Mouse (Mus musculus): ENCODE measurements at regions not wholly inside any gene's neighbourhood (a gene's known extent, or its start where the extent isn't known, plus 50 kb on each side); places are given as distances from the start of the nearest gene placed in this dataset.

- no peak for DNase-seq (ENCODE audit: low spot score in 2 of 2)
Measured at GRCm38 (mm10) chr16:26302045-26302444, 69.6 kb downstream of the Cldn1 start.

DNA sequence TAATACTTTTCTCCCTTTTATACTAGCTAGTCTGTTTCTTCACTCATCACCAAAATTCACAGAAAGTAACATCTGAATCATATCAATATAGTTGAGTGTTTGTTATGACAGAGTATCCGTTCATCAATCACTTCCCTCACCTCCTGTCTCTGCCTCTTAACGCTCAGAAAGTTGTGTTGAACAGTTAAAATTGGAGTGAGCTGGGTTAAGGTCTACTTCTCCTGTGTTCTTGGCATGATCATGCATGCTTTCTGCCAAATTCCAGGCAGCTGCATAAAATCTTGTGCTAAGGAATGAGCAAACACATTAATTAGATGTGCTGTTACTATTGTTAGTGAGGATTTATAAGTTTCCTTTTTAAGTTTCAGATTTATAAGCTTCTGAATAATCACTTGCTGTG lies 79.9 kb downstream of the Cldn1 start:
- no peak for DNase-seq (ENCODE audit: low spot score in 2 of 2)

DNA sequence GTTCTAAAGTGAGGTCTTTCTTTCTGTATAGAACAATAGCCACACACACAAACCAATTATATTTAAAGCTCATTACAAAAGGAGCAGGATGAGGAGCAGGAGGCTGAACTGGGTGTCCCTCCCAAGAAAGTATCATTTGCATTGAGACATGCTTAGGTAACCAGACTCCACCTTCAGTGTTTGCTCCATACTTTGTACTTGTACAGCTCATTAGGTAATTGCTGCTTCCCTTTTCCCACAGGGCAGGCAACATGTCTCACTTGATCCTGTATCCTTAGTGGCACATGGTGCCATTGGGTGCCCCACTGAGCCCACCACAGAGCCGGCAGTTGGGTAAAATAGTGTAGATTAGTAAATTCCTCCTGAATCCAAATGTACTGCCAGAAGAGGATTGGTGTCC lies 86.0 kb downstream of the Cldn1 start:
- DNase-seq (ENCODE audit: low spot score in 2 of 2), result no peak

- DNase-seq (ENCODE audit: low spot score in 2 of 2), result no peak
Measured at GRCm38 (mm10) chr16:26284713-26285112, 86.9 kb downstream of the Cldn1 start.

- DNase-seq (ENCODE audit: low spot score in 2 of 2), result no peak
Measured at GRCm38 (mm10) chr16:26282418-26282817, 89.2 kb downstream of the Cldn1 start.

DNA sequence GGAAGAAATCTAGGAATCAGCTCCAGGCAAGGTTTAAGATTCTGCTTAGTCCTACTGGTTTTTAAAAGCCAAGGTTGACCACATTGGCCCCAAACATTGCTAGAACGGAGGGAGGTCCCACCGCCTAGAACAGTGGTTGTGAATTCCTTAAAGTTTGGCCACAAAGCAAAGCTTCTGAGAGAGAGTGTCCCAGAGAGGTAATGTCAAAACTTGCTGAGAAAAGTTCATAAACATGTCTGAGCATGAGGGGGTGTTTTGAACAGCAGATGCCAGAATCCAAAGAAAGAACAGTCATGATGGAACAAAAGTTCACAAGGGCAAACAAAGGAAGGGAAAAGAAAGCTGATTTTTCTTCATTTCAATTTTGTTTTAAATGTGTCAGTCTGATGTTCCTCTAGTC lies 90.1 kb downstream of the Cldn1 start:
- DNase-seq (ENCODE audit: low spot score in 2 of 2), result no peak

DNA sequence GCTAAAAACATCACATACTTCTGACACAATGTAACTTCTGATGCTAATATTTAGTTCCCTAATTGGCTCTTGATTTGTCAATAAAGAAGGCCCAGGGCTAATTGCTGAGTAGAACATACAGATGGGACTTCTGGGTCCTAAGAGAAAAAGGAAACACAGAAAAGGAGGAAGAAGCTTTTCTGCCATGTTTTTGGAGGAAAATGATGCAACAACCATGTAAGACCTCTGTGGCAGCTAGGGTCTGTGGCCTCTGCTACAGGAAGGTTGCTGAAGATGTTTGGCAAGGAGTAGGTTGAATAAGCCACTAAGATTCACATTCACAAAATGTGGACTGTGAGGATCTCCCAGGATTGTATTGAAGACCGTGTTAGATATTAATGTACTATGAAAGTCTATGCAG lies 94.9 kb downstream of the Cldn1 start:
- no peak for DNase-seq (ENCODE audit: low spot score in 2 of 2)

DNA sequence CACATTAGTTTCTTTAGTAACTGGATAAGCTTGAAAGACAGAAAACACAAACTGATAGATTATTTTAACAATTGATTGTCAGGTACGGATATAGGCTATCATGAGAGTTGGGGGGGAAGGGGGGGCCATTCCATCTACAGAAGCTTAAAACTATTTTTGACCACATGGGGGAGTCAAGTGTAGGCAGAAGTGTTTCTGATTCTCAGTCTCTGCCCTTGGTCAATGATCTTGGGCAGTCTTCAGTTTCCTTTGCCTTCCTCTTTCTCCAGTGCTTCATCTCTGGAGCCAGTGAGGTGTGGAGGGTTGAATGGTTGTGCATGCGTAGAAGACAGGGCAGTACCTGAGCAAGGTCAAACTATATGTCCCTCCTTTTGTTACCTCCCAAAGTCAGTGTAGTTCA lies 118.8 kb downstream of the Cldn1 start:
- DNase-seq (ENCODE audit: low spot score in 2 of 2), result no peak

- DNase-seq (ENCODE audit: low spot score in 2 of 2), result no peak
Measured at GRCm38 (mm10) chr16:26251698-26252097, 119.9 kb downstream of the Cldn1 start.

- DNase-seq (ENCODE audit: low spot score in 2 of 2), result no peak
Measured at GRCm38 (mm10) chr16:26251027-26251426, 120.6 kb downstream of the Cldn1 start.

DNA sequence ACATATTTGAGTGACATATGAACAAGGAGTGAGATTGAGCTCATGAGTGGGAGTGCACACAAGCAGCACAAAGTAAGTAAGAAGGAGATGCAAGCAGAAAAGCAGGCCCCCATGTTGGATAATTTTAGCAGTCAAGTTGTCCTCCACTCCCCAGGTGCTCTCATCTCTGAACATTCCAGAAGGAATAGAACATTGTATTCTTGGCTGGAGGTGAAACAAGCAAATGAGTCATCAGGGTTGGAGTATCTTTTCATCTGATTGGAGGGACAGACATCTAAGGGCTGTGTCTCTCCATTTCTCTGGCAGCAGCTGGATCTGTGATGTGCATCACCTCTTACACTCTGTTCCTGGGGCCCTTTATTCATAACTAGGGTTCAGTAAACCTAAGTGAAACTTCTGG lies 122.7 kb downstream of the Cldn1 start:
- DNase-seq (ENCODE audit: low spot score in 2 of 2), result no peak

GRCm38 (mm10) chr16:26247926-26248325 lies 123.7 kb downstream of the Cldn1 start:
- no peak for DNase-seq (ENCODE audit: low spot score in 2 of 2)

DNA sequence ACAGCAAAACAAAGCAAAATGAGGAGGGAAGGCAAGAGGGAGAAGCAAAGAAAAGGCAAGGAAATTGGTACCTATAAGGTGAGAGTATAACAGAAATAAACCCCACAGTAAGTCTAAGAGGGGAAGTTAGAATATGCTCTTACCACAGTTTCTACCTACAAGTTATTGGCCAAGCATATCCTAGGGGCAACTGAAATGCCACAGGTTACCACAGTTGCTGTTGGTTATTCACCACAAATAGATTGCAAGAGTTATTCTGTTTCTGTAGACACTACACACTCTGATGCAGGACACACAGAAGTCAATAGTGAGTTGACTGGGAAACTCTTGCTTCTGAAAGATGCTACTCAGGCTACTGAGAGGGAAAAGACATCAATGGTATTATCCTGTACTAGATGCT lies 129.7 kb upstream of the P3h2 start:
- no peak for DNase-seq (ENCODE audit: low spot score in 2 of 2)

GRCm38 (mm10) chr16:26234113-26234512 lies 128.5 kb upstream of the P3h2 start:
- DNase-seq (ENCODE audit: low spot score in 2 of 2), result peak; percentile 82 to 92

DNA sequence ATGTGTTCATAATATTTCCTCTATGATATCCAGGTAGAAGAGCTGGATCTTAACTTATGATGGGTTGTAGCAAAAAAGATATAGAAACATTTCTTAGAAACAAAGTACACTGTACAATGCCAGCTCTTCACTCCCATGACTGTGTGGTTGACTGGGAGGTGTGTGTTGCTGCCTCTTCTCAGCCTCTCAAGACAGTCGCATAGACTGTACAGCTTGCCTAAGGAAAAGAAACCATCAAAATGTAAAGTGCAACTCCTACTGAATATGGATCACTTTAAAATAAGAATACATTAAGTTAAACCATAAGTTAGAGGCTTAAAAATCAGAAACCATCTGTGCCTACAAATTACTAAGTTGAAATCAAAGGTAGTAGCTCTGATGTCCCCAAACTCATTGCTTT lies 125.5 kb upstream of the P3h2 start:
- peak in 1 of 2 experiments; percentile 6 for DNase-seq (ENCODE audit: low spot score in 2 of 2)

GRCm38 (mm10) chr16:26211418-26211817 lies 105.8 kb upstream of the P3h2 start:
- no peak for DNase-seq (ENCODE audit: low spot score in 2 of 2)

GRCm38 (mm10) chr16:26199125-26199524 lies 93.5 kb upstream of the P3h2 start:
- DNase-seq (ENCODE audit: low spot score in 2 of 2), result no peak

DNA sequence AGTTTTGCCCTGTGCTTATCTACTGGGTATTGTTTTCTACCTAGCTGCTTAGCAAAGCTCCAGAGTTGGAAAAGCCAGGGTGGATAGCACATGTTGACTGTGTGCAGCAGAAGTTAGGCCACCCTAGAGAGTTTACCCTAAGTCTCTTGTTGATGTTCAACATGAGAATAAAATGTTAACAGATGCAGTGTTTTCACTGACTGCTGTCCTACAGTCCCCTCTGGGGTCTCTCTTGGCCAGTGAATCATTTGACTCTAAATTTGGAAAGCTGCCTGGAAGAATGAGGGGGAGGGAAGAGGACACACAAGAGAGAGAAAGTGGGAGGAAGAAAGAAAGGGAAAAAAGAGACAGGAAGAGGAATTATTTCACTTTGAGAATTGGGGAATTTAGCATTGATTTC lies 90.8 kb upstream of the P3h2 start:
- DNase-seq (ENCODE audit: low spot score in 2 of 2), result no peak

- DNase-seq (ENCODE audit: low spot score in 2 of 2), result no peak
Measured at GRCm38 (mm10) chr16:26185288-26186281, 80.0 kb upstream of the P3h2 start.

DNA sequence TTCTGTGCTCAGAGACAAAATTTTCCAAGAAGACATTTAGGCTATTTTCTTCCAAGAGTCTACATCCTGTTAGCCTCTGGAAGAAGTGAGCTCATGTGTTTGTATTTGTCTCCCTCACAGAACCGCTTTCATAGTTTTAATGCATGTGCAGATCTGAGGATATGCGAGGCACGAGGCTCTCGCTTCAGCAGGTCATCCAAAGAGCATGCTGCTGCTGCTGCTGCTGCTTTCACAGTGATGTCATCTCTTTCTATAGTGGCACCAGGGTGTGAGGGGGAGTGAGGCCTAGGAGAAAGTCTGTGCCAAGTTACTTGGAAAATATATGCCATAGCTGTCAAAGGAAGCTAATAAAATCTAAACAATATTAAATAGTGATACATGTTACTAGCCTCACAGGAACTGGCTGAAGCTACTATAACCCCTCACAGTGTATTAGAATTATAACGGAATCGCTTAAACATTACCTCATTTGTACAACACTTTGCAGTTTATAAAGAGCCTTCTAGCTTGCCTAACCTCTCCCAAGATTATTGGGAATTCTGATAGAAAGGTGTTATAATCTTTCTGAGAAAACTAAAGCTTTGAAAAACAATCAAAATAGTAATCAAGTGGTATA lies 79.2 kb upstream of the P3h2 start:
- DNase-seq (ENCODE audit: low spot score in 2 of 2), result no peak

DNA sequence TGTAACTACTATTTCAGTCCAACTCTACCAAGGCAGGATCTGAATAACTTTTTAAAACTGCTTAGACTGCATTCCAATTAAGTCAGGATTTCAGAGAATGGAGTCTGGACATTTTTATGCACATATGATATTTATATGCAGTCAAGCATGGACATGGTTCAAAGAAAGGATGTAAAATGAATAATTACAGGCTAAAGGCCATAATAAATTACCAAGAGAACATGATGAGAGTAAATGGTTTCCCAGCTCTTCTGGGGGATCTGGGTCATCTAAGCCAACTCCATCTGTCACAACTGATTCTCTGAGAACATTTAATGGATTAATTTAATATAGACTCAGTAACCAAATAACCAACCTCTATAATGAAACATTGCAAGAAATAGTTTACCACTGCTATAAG lies 77.9 kb upstream of the P3h2 start:
- DNase-seq (ENCODE audit: low spot score in 2 of 2), result no peak

DNA sequence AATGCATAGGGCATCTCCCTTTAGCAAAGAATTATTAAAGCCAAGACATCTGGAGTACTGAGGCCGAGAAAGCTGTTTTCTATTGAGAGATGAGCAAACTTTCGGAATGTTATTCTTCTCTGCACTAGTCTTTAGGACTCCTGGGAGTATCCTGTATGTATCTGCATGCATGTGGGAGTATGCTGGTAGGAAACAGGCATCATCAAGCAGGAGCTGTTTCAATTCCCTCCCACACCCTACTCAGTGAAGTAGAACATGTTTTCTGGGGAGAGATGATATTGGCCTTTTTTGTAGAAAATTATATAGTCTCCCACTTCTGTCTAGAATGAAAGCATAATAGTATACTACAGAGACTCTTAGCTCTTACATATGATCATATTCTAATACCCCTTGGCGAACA lies 76.1 kb upstream of the P3h2 start:
- DNase-seq (ENCODE audit: low spot score in 2 of 2), result no peak

GRCm38 (mm10) chr16:26171441-26171840 lies 65.9 kb upstream of the P3h2 start:
- no peak for DNase-seq (ENCODE audit: low spot score in 2 of 2)

All from frontal cortex, postnatal 36 days (tissue).